Mouse (Mus musculus) bone marrow, adult 2 months (tissue): Measurements from ENCODE around the gene Cd200r2. TPM values are rescaled to one million over a fixed set of nuclear protein-coding genes. Genes with fewer than 3 reads are reported as not detected.
"Not testable (repeated sequence)": the region's sequence is repeated elsewhere in the genome, so short reads cannot be mapped to it uniquely, and the experiment has no call there.

Experiments
- H3K27ac ChIP-seq: fragments of 200-500 bp; 2 replicates; pipeline ENCODE4 v1.5.1; 2012; ENCODE audit warnings: low read depth, mild to moderate bottlenecking, control low read depth, inconsistent platforms, low read length; ENCODE audit not compliant: control insufficient read depth, poor library complexity, insufficient read depth
- H3K4me1 ChIP-seq: fragments of 200-500 bp; 2 replicates; pipeline ENCODE4 v1.6.1; 2011; ENCODE audit warnings: low read length; ENCODE audit not compliant: control insufficient read depth, insufficient read depth
- H3K4me3 ChIP-seq: fragments of 200-500 bp; replicated peaks from 2 replicates; pipeline ENCODE3; 2011; ENCODE audit warnings: mild to moderate bottlenecking, low read depth, low read length, control low read depth; ENCODE audit not compliant: control insufficient read depth
- CTCF ChIP-seq: fragments of 200-500 bp; IDR thresholded peaks from 2 replicates; pipeline ENCODE4 v1.5.1; 2011; ENCODE audit warnings: low read length, control low read depth; ENCODE audit not compliant: control insufficient read depth, insufficient read depth
- POLR2A ChIP-seq: fragments of 200-500 bp; IDR thresholded peaks from 2 replicates; pipeline ENCODE4 v1.6.1; 2011; ENCODE audit warnings: low read depth, mild to moderate bottlenecking, control low read depth, low read length, borderline replicate concordance; ENCODE audit not compliant: control insufficient read depth
- WGBS: fragments of 180-500 bp; shearing (Covaris S2); methylation state at CpG from one replicate; pipeline ENCODE4 v1.1.7; 2018; 5-methylcytosine and 5-hydroxymethylcytosine counted together
- polyA plus RNA-seq: library from polyadenylated mRNA; stranded (reverse); fragments of >200 nt; gene quantifications from 2 replicates; pipeline ENCODE4 v1.2.4, GENCODE M21; 2011; ENCODE audit warnings: low replicate concordance; ENCODE audit not compliant: missing spikeins, insufficient read depth, insufficient read length

Cd200r2 gene
- not detected in 2 replicates for polyA plus RNA-seq

DNA sequence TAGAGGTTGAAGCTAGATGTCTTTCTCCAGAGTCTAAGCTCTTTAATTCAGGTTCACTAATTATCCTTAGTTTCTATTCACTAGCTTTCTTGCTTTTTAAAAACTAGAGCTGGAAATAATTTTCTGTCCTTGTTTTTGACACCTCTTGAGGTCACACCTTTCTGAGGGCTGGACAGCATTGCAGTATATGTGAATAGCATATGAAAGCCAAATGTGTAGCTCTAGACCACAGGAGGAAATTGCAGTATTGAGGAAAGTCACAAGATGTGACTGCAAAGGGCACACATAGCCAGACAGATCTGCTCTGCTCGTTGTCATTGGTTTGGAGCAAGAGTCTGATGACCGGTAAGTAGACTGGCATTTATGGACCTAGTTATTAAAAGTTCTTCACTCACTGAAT is at the start of gene Cd200r2:
Gene Cd200r2 (plus strand): TSS at position 301 of the 400 bp plus-strand sequence.
- WGBS: 46% methylated on average over 2 of the region's 2 CpGs
- Histone ChIP-seq H3K4me3 (no peak within 1 kb of the TSS), H3K27ac (no peak within 1 kb of the TSS), H3K4me1 (no peaks in the 10 kb centered on the region)
- TF ChIP-seq CTCF (no peak), POLR2A (no peak)

DNA sequence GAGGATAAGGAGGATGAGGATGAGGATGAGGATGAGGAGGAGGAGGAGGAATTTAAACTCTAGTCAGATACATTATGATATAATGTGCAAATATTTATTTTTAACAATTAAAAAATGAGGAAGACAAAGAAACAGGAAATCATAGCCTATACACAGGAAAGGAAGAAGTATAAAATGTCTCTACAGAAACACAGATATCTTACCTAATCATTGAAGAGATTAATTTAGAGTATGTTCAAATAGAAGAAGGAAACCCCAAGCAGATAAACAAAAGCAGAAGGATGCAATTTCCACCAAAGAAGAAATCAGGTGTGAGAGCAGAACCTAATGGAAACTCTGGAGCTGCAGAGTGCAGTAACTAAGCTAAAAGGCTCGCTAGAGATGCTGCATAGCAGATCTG is 48.9 kb upstream of the Cd200r2 start:
- 53% methylated on average over 1 of the region's 1 CpGs for WGBS
- TF ChIP-seq POLR2A: no peak
- no peak for TF ChIP-seq CTCF

GRCm38 (mm10) chr16:44820545-44820944 is 46.4 kb upstream of the Cd200r2 start:
- TF ChIP-seq POLR2A (no peak), CTCF (no peak)
- no peaks in the 10 kb centered on the region for H3K4me1 ChIP-seq
- no peak overlapping the region for H3K4me3 ChIP-seq
- H3K27ac ChIP-seq: no peak overlapping the region
- 35% methylated on average over 4 of the region's 4 CpGs for WGBS

More for the DNA sequence above, 48.9 kb upstream of the Cd200r2 start:
- Histone ChIP-seq H3K27ac (no peak overlapping the region), H3K4me1 (no peaks in the 10 kb centered on the region), H3K4me3 (no peak overlapping the region)

DNA sequence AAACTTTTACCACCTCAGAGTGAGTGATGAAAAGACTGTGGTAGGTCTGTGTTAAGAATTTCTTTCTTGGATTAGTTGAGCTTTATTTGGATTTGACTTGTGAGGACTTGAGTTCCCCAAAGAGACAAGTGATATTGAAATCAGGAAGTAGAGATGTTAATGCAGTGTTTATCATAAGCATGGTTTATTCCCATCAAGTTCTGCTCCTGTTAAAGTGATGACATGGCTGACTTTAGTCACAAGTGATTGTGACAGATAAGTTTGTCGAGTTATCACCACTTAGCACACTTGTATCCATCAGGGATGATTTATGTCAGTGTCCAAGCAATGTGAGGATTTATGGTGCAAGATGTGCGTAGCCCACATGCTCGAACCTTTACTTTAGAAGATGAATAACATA is 34.6 kb upstream of the Cd200r2 start:
- H3K4me3 ChIP-seq: no peak overlapping the region
- no peak for TF ChIP-seq POLR2A
- TF ChIP-seq CTCF: no peak
- H3K27ac ChIP-seq: no peak overlapping the region
- WGBS: 51% methylated on average over 3 of the region's 3 CpGs
- H3K4me1 ChIP-seq: no peaks in the 10 kb centered on the region

- H3K4me3 ChIP-seq, H3K4me1 ChIP-seq, H3K27ac ChIP-seq: not testable (repeated sequence)
- 73% methylated on average over 2 of the region's 2 CpGs for WGBS
These were observed 33.7 kb upstream of the Cd200r2 start for GRCm38 (mm10) chr16:44833189-44833588.

DNA sequence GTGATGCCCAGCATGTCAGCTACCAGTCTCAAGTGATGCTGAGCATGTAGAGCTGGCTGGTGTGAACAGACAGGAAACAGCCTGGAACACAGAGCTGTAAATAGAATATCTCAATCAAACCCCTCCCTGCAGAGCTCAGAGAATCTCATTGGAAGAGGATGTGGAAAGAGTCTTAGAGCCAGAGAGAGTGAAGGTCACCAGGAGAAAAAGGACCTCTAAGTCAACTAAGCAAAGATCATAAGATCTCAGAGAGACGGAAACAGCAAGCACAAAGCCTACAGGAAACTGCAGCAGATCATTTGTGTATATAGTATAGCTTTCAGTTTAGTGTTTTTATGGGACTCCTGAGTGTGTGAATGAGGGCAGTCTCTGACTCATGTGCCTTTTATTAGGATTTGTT is 8.3 kb downstream of the Cd200r2 start:
- Histone ChIP-seq H3K4me1 (no peaks in the 10 kb centered on the region; the same call in 1 of the 2 replicates), H3K27ac (no peak overlapping the region), H3K4me3 (no peak overlapping the region)
- TF ChIP-seq POLR2A (no peak), CTCF (no peak)
- 54% methylated on average over 1 of the region's 1 CpGs for WGBS

GRCm38 (mm10) chr16:44876625-44877024 is 9.7 kb downstream of the Cd200r2 start:
- 23% methylated on average over 5 of the region's 5 CpGs for whole genome bisulfite sequencing
- Histone ChIP-seq H3K4me3 (no peak overlapping the region), H3K4me1 (no peaks in the 10 kb centered on the region; the same call in 1 of the 2 replicates), H3K27ac (no peak overlapping the region)
- TF ChIP-seq POLR2A: no peak
- TF ChIP-seq CTCF: no peak

GRCm38 (mm10) chr16:44877595-44877994 is 10.7 kb downstream of the Cd200r2 start:
- Histone ChIP-seq H3K4me3 (no peak overlapping the region), H3K4me1 (no peaks in the 10 kb centered on the region; the same call in 1 of the 2 replicates), H3K27ac (no peak overlapping the region)
- TF ChIP-seq POLR2A (no peak), CTCF (no peak)
- WGBS: 72% methylated on average over 6 of the region's 6 CpGs

DNA sequence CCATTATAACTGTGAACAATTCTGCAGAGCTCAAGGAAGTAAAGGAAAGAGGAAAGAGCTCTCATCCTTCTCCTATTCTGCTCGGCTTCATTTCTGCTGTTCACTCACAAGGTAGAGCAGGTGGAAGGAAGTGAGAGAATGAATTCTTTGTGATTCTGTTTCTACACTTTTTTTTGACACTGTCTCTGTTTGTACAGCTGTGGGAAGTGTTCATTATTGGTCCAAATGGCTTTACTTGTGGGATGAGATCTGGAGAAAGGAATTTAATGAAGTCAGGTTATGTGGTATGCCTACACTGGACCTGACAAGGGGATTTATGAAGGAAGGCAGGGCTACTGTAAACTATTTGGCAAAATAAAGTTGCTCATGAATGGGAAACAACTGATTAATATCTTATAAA is 23.9 kb downstream of the Cd200r2 start:
- H3K4me3 ChIP-seq: no peak overlapping the region
- 38% methylated on average over 1 of the region's 1 CpGs for WGBS
- H3K27ac ChIP-seq: no peak overlapping the region
- TF ChIP-seq CTCF (no peak), POLR2A (no peak)
- no peaks in the 10 kb centered on the region for H3K4me1 ChIP-seq
